Mouse (Mus musculus) midbrain, embryonic 16.5 days (tissue): ENCODE measurements at regions not wholly inside any gene's neighbourhood (a gene's known extent, or its start where the extent isn't known, plus 50 kb on each side); places are given as distances from the start of the nearest gene placed in this dataset. TPM values are rescaled to one million over a fixed set of nuclear protein-coding genes. Genes with fewer than 3 reads are reported as not detected.

ENCODE experiments used
- ATAC-seq: fragments of 200-750 bp; cut with Nextera tagmentation; 2 replicates; pipeline ENCODE4 v1.8.0; 2017; ENCODE audit warnings: moderate TSS enrichment
- H3K27ac ChIP-seq: fragments of 300-500 bp; sonication (generic); 2 replicates; pipeline ENCODE4 v1.5.1; 2014; ENCODE audit warnings: mild to moderate bottlenecking, low read length, mixed read lengths
- H3K27me3 ChIP-seq: fragments of 300-500 bp; sonication (generic); 2 replicates; pipeline ENCODE4 v1.6.1; 2014; ENCODE audit warnings: low read depth, low read length, mixed read lengths; ENCODE audit not compliant: control insufficient read depth, insufficient read depth
- H3K36me3 ChIP-seq: fragments of 300-500 bp; sonication (generic); 2 replicates; pipeline ENCODE4 v1.6.1; 2014; ENCODE audit warnings: mild to moderate bottlenecking, low read length, moderate library complexity, mixed read lengths; ENCODE audit not compliant: control insufficient read depth, insufficient read depth
- H3K4me1 ChIP-seq: fragments of 300-500 bp; sonication (generic); 2 replicates; pipeline ENCODE4 v1.6.1; 2014; ENCODE audit warnings: mild to moderate bottlenecking, low read length, mixed read lengths; ENCODE audit not compliant: control insufficient read depth, insufficient read depth
- H3K4me2 ChIP-seq: fragments of 300-500 bp; sonication (generic); 2 replicates; pipeline ENCODE4 v1.6.1; 2014; ENCODE audit warnings: mild to moderate bottlenecking, low read length, mixed read lengths
- H3K4me3 ChIP-seq: fragments of 300-500 bp; sonication (generic); 2 replicates; pipeline ENCODE4 v1.5.1; 2014; ENCODE audit warnings: low read depth, mild to moderate bottlenecking, low read length, moderate library complexity, mixed read lengths
- H3K9ac ChIP-seq: fragments of 300-500 bp; sonication (generic); 2 replicates; pipeline ENCODE4 v1.6.1; 2014; ENCODE audit warnings: low read depth, low read length, mixed read lengths
- H3K9me3 ChIP-seq: fragments of 300-500 bp; sonication (generic); replicated peaks from 2 replicates; pipeline ENCODE4 v1.6.1; 2014; ENCODE audit warnings: mild to moderate bottlenecking, low read length, mixed read lengths; ENCODE audit not compliant: control insufficient read depth, poor library complexity, severe bottlenecking
- WGBS: fragments of 180-500 bp; shearing (Covaris S2); extraction: QIAGEN DNeasy Blood & Tissue Kit; methylation state at CpG from one replicate; pipeline ENCODE4 v1.1.7; 2014; 5-methylcytosine and 5-hydroxymethylcytosine counted together
- microRNA-seq: library from miRNA; unstranded; fragments of <30 nt; microRNA quantifications from one replicate; pipeline ENCODE4, GENCODE M21; 2017

GRCm38 (mm10) chr5:118504170-118504569 is 56.3 kb upstream of the Med13l start:
- no peak overlapping the region for H3K27ac ChIP-seq
- H3K4me3 ChIP-seq, result no peak overlapping the region
- H3K27me3 ChIP-seq, result no peaks in the 10 kb centered on the region
- no peak for ATAC-seq
- H3K9ac ChIP-seq, result no peak overlapping the region
- H3K4me1 ChIP-seq, result no peaks in the 10 kb centered on the region
- WGBS, result 86% methylated on average over 10 of the region's 10 CpGs
- no peak overlapping the region for H3K4me2 ChIP-seq
- H3K36me3 ChIP-seq, result no peaks in the 10 kb centered on the region
- H3K9me3 ChIP-seq, result no peaks in the 10 kb centered on the region

GRCm38 (mm10) chr5:118504926-118505325 is 55.6 kb upstream of the Med13l start:
- no peak for ATAC-seq
- Histone ChIP-seq H3K27me3 (no peaks in the 10 kb centered on the region), H3K9ac (no peak overlapping the region), H3K27ac (no peak overlapping the region), H3K4me2 (no peak overlapping the region), H3K9me3 (no peaks in the 10 kb centered on the region), H3K36me3 (no peaks in the 10 kb centered on the region), H3K4me3 (no peak overlapping the region), H3K4me1 (no peaks in the 10 kb centered on the region)
- WGBS, result 15% methylated on average over 7 of the region's 7 CpGs

- Histone ChIP-seq H3K27ac (no peak overlapping the region), H3K36me3 (no peaks in the 10 kb centered on the region), H3K9ac (no peak overlapping the region), H3K9me3 (no peaks in the 10 kb centered on the region), H3K4me1 (peaks cover 10% of the 10 kb centered on the region; the same call in 1 of the 2 replicates), H3K27me3 (peaks cover 11% of the 10 kb centered on the region), H3K4me2 (no peak overlapping the region), H3K4me3 (no peak overlapping the region)
- ATAC-seq, result no peak
- WGBS, result 71% methylated on average over 5 of the region's 5 CpGs
Observed at GRCm38 (mm10) chr5:118509871-118510270, 50.6 kb upstream of the Med13l start.

Small RNA genes in the stretch of these regions (microRNA-seq; reads per million reads assigned to microRNA genes)
- gene Gm26455, result not detected
